In genomic region chr7:120826408-120826807, GRCm38 (mm10) we compare ENCODE assay signal across 8 mouse cellular contexts. TPM values are rescaled to one million over a fixed set of nuclear protein-coding genes. Genes with fewer than 3 reads are reported as not detected.
DNase-seq lines count a peak whose midpoint lies in the region; ATAC-seq and TF ChIP-seq lines count a peak whose summit lies in the region.

No protein-coding gene starts in this region.

- no peak for TF ChIP-seq POLR2A in lung, adult 2 months (IDR thresholded peaks at IDR 0.05; ENCODE audit: borderline replicate concordance, extremely low read depth, low read depth, low read length)
- TF ChIP-seq POLR2A in small intestine, adult 2 months (IDR thresholded peaks at IDR 0.05; ENCODE audit: low read depth, low read length), result no peak

- no peak for ATAC-seq in forebrain, embryonic 16.5 days

- H3K9me3 ChIP-seq in forebrain, embryonic 10.5 days, result no peaks in the 10 kb centered on the region
- H3K9me3 ChIP-seq in forebrain, embryonic 16.5 days (ENCODE audit: control insufficient read depth, low read length), result no peaks in the 10 kb centered on the region

- WGBS in forebrain, embryonic 10.5 days, result 19% methylated on average over 3 of the region's 3 CpGs
- 7% methylated on average over 3 of the region's 3 CpGs for WGBS in forebrain, embryonic 16.5 days
- 18% methylated on average over 3 of the region's 3 CpGs for WGBS in lung, adult 2 months
- 15% methylated on average over 3 of the region's 3 CpGs for WGBS in small intestine, adult 2 months

- H3K9ac ChIP-seq in forebrain, embryonic 16.5 days (replicated peaks; ENCODE audit: low read depth, low read length), result no peak overlapping the region

- no peak overlapping the region for H3K4me2 ChIP-seq in forebrain, embryonic 16.5 days (ENCODE audit: low read length)

- peaks cover 39% of the 10 kb centered on the region for H3K27me3 ChIP-seq in forebrain, embryonic 10.5 days (ENCODE audit: poor library complexity, severe bottlenecking)
- peaks cover 9% of the 10 kb centered on the region for H3K27me3 ChIP-seq in forebrain, embryonic 16.5 days (replicated peaks; ENCODE audit: control insufficient read depth, insufficient read depth, low read length)
- H3K27me3 ChIP-seq in small intestine, adult 2 months (ENCODE audit: control insufficient read depth, insufficient read depth, low read length), result no peaks in the 10 kb centered on the region

- H3K4me1 ChIP-seq in forebrain, embryonic 10.5 days, result peaks cover 15% of the 10 kb centered on the region
- peaks cover 9% of the 10 kb centered on the region for H3K4me1 ChIP-seq in forebrain, embryonic 16.5 days (replicated peaks; ENCODE audit: control insufficient read depth, insufficient read depth, low read length)
- peaks cover 2% of the 10 kb centered on the region for H3K4me1 ChIP-seq in lung, adult 2 months (ENCODE audit: control insufficient read depth, insufficient read depth, low read length)
- H3K4me1 ChIP-seq in small intestine, adult 2 months (ENCODE audit: control insufficient read depth, insufficient read depth, insufficient read length, low read length), result peaks cover 2% of the 10 kb centered on the region; the same call in 1 of the 2 replicates

- no peaks in the 10 kb centered on the region for H3K36me3 ChIP-seq in forebrain, embryonic 10.5 days (replicated peaks)
- no peaks in the 10 kb centered on the region for H3K36me3 ChIP-seq in forebrain, embryonic 16.5 days (ENCODE audit: control insufficient read depth, insufficient read depth)
- no peaks in the 10 kb centered on the region for H3K36me3 ChIP-seq in small intestine, adult 2 months (ENCODE audit: control insufficient read depth, insufficient read depth, low read length)

- TF ChIP-seq CTCF in lung, adult 2 months (IDR thresholded peaks at IDR 0.05; ENCODE audit: insufficient read depth, low read length), result peak; percentile 56
- peak; percentile 66; the same call in 1 of the 2 replicates for TF ChIP-seq CTCF in small intestine, adult 2 months (IDR thresholded peaks at IDR 0.05; ENCODE audit: extremely low read depth, insufficient read length, insufficient replicate concordance, low read depth, low read length)

- no peak overlapping the region for H3K4me3 ChIP-seq in forebrain, embryonic 10.5 days
- H3K4me3 ChIP-seq in forebrain, embryonic 16.5 days (replicated peaks; ENCODE audit: low read length), result no peak overlapping the region
- no peak overlapping the region for H3K4me3 ChIP-seq in lung, adult 2 months (replicated peaks; ENCODE audit: extremely low read depth, low read depth, low read length)
- no peak overlapping the region for H3K4me3 ChIP-seq in small intestine, adult 2 months (ENCODE audit: low read depth, low read length)

- DNase-seq in forebrain, embryonic 10.5 days (ENCODE audit: extremely low spot score, low spot score), result peak; percentile 56
- DNase-seq in lung, adult 2 months, result peak; percentile 31
- no peak for DNase-seq in lung, postnatal 36 days
- peak; percentile 45 for DNase-seq in adrenal gland, postnatal 25 days
- peak; percentile 74 to 75 for DNase-seq in kidney, postnatal 4 days
- DNase-seq in frontal cortex, postnatal 14 days (ENCODE audit: low spot score in 2 of 2), result no peak

- no peak overlapping the region for H3K27ac ChIP-seq in forebrain, embryonic 10.5 days
- no peak overlapping the region for H3K27ac ChIP-seq in forebrain, embryonic 16.5 days (ENCODE audit: low read length)
- no peak overlapping the region for H3K27ac ChIP-seq in small intestine, adult 2 months (ENCODE audit: insufficient read depth, low read depth, low read length)

RNA-seq across cellular contexts. Expression of gene Gm5737, which starts 14.2 kb away (rescaled TPM):
- polyA plus RNA-seq in forebrain, embryonic 10.5 days (2016; fragmentation: Nextera tagmentation; extraction: Ambion mirVana), result not detected in 2 replicates
- not detected in 2 replicates for polyA plus RNA-seq in forebrain, embryonic 16.5 days (2015; fragmentation: Nextera tagmentation; extraction: Ambion mirVana)
- 0.58 and 0.83 TPM in 2 replicates for polyA plus RNA-seq in lung, adult 2 months (2012; rRNA removed)
- not detected in 2 replicates for total RNA-seq in adrenal gland, postnatal 25 days (2021)
- not detected in 2 replicates for polyA plus RNA-seq in small intestine, adult 2 months (2012; rRNA removed)

RNA-seq across cellular contexts. Expression of gene Eef2k, which starts 16.2 kb away (rescaled TPM):
- 27.5 and 30.1 TPM in 2 replicates for polyA plus RNA-seq in forebrain, embryonic 10.5 days (2016; fragmentation: Nextera tagmentation; extraction: Ambion mirVana)
- polyA plus RNA-seq in forebrain, embryonic 16.5 days (2015; fragmentation: Nextera tagmentation; extraction: Ambion mirVana), result 38.9 and 40.3 TPM in 2 replicates
- polyA plus RNA-seq in lung, adult 2 months (2012; rRNA removed), result 12.0 and 13.9 TPM in 2 replicates
- total RNA-seq in adrenal gland, postnatal 25 days (2021), result 40.4 and 68.2 TPM in 2 replicates
- polyA plus RNA-seq in small intestine, adult 2 months (2012; rRNA removed), result 9.4 and 22.8 TPM in 2 replicates

Comparison
In these comparisons a context has a peak if more than half of its experiments do, and no peak if none do; other contexts are left out.
1. DNase-seq: peak in forebrain, embryonic 10.5 days (single experiment), lung, adult 2 months (single experiment), adrenal gland, postnatal 25 days (single experiment) and kidney, postnatal 4 days (2 of 2); none in lung, postnatal 36 days (single experiment) and frontal cortex, postnatal 14 days (0 of 2).